Mouse (Mus musculus) liver, embryonic 14.5 days (tissue): ENCODE measurements around the gene Robo1.

Source experiments
- CTCF ChIP-seq: IDR thresholded peaks from 2 replicates; pipeline ENCODE4 v1.5.1; 2016; ENCODE audit warnings: antibody characterized with exemption, low read depth, control low read depth
- EP300 ChIP-seq: IDR thresholded peaks from 2 replicates; pipeline ENCODE4 v1.6.1; 2016; ENCODE audit warnings: antibody characterized with exemption, low read depth

GRCm38 (mm10) chr16:72976849-72977576 is 668.9 kb downstream of the Robo1 start:
- TF ChIP-seq CTCF (no peak), EP300 (no peak)
